Mouse (Mus musculus) urinary bladder, adult 2 months (tissue): ENCODE measurements around the gene Nfatc4. TPM values are rescaled to one million over a fixed set of nuclear protein-coding genes. Genes with fewer than 3 reads are reported as not detected.

Source experiments
- polyA plus RNA-seq: library from polyadenylated mRNA; depleted of rRNA; stranded (reverse); fragments of >200 nt; gene quantifications from 2 replicates; pipeline ENCODE4 v1.2.3, GENCODE M21; 2012; rRNA removed

Nfatc4 gene
- polyA plus RNA-seq, 1 experiment, result 37.9 TPM

Other genes with a start within 250 kb of the Nfatc4 start
- gene Fitm1, start 247.5 kb upstream of the Nfatc4 start, polyA plus RNA-seq, result 0.25 TPM in 1 of 2 replicates, not detected in the other
- gene Psme1, start 245.0 kb upstream of the Nfatc4 start, polyA plus RNA-seq, result 136 and 167 TPM in 2 replicates
- 19.3 and 21.2 TPM in 2 replicates for gene Emc9, start 237.8 kb upstream of the Nfatc4 start, polyA plus RNA-seq
- gene Psme2, start 232.0 kb upstream of the Nfatc4 start, polyA plus RNA-seq, result 134 and 144 TPM in 2 replicates
- gene Rnf31, start 231.4 kb upstream of the Nfatc4 start, polyA plus RNA-seq, result 15.7 and 20.4 TPM in 2 replicates
- 29.5 and 35.1 TPM in 2 replicates for gene Irf9, start 219.6 kb upstream of the Nfatc4 start, polyA plus RNA-seq
- gene Rec8, start 205.1 kb upstream of the Nfatc4 start, polyA plus RNA-seq, result 2.8 and 3.3 TPM in 2 replicates
- 79.9 and 83.8 TPM in 2 replicates for gene Ipo4, start 187.2 kb upstream of the Nfatc4 start, polyA plus RNA-seq
- gene Gm49378, start 185.2 kb upstream of the Nfatc4 start, polyA plus RNA-seq, result 0.89 and 1.7 TPM in 2 replicates
- 46.6 and 47.0 TPM in 2 replicates for gene Tm9sf1, start 179.3 kb upstream of the Nfatc4 start, polyA plus RNA-seq
- gene Tssk4, start 173.0 kb upstream of the Nfatc4 start, polyA plus RNA-seq, result 1.1 and 1.4 TPM in 2 replicates
- 37.0 and 42.4 TPM in 2 replicates for gene Mdp1, start 162.6 kb upstream of the Nfatc4 start, polyA plus RNA-seq
- gene Gmpr2, start 151.2 kb upstream of the Nfatc4 start, polyA plus RNA-seq, result 28.1 and 32.9 TPM in 2 replicates
- 250 and 278 TPM in 2 replicates for gene Nedd8, start 151.0 kb upstream of the Nfatc4 start, polyA plus RNA-seq
- 19.2 and 22.9 TPM in 2 replicates for gene Tinf2, start 141.3 kb upstream of the Nfatc4 start, polyA plus RNA-seq
- 1.1 and 1.4 TPM in 2 replicates for gene Tgm1, start 109.2 kb upstream of the Nfatc4 start, polyA plus RNA-seq
- gene Rabggta, start 100.9 kb upstream of the Nfatc4 start, polyA plus RNA-seq, result 25.9 and 34.6 TPM in 2 replicates
- gene Dhrs1, start 77.5 kb upstream of the Nfatc4 start, polyA plus RNA-seq, result 75.5 and 83.1 TPM in 2 replicates
- gene Nop9, start 77.5 kb upstream of the Nfatc4 start, polyA plus RNA-seq, result 13.8 TPM in 2 replicates
- gene Cideb, start 64.7 kb upstream of the Nfatc4 start, polyA plus RNA-seq, result 0.18 and 0.25 TPM in 2 replicates
- gene Ltb4r2, start 61.7 kb upstream of the Nfatc4 start, polyA plus RNA-seq, result 0.06 TPM in 2 replicates
- gene Ltb4r1, start 57.2 kb upstream of the Nfatc4 start, polyA plus RNA-seq, result 1.6 and 1.7 TPM in 2 replicates
- 7.2 and 9.4 TPM in 2 replicates for gene Adcy4, start 39.0 kb upstream of the Nfatc4 start, polyA plus RNA-seq
- 7.0 and 8.9 TPM in 2 replicates for gene Ripk3, start 34.3 kb upstream of the Nfatc4 start, polyA plus RNA-seq
- 6.2 and 11.2 TPM in 2 replicates for gene Nynrin, start 30.9 kb downstream of the Nfatc4 start, polyA plus RNA-seq
- gene Cbln3, start 61.2 kb downstream of the Nfatc4 start, polyA plus RNA-seq, result 0.22 and 0.45 TPM in 2 replicates
- gene Khnyn, start 61.8 kb downstream of the Nfatc4 start, polyA plus RNA-seq, result 26.2 and 26.8 TPM in 2 replicates
- gene Sdr39u1, start 77.1 kb downstream of the Nfatc4 start, polyA plus RNA-seq, result 54.6 and 63.6 TPM in 2 replicates
- 8.6 and 9.9 TPM in 2 replicates for gene Cma1, start 121.5 kb downstream of the Nfatc4 start, polyA plus RNA-seq
- gene Cma2, start 127.8 kb downstream of the Nfatc4 start, polyA plus RNA-seq, result 0.07 TPM in 1 of 2 replicates, not detected in the other
- not detected in 2 replicates for gene Mcpt1, start 194.8 kb downstream of the Nfatc4 start, polyA plus RNA-seq
- gene Mcpt9, start 207.4 kb downstream of the Nfatc4 start, polyA plus RNA-seq, result not detected in 2 replicates
- 0.06 TPM in 1 of 2 replicates, not detected in the other for gene Mcpt2, start 218.9 kb downstream of the Nfatc4 start, polyA plus RNA-seq
- gene Mcpt4, start 239.2 kb downstream of the Nfatc4 start, polyA plus RNA-seq, result 6.3 and 8.4 TPM in 2 replicates